Mouse (Mus musculus): ENCODE measurements around the gene Ghrl. TPM values are rescaled to one million over a fixed set of nuclear protein-coding genes. Genes with fewer than 3 reads are reported as not detected.

Ghrl gene
- total RNA-seq, 4 experiments from 2014 or later = not detected

GRCm38 (mm10) chr6:113669821-113670220 is 49.9 kb downstream of the Ghrl start:
- DNase-seq (ENCODE audit: low spot score in 2 of 2) = no peak

GRCm38 (mm10) chr6:113668287-113669154 is 51.2 kb downstream of the Ghrl start:
- DNase-seq (ENCODE audit: low spot score in 2 of 2) = no peak

- no peak for DNase-seq (ENCODE audit: low spot score in 2 of 2)
Observed at GRCm38 (mm10) chr6:113667611-113668122, 52.0 kb downstream of the Ghrl start.

Small RNAs within 50 kb of the gene (microRNA-seq; reads per million reads assigned to microRNA genes)
- 0.66 to 1.7 reads per million in 2 experiments for gene Mir7042

Other genes starting within 250 kb of the Ghrl start
- 1 to 10 TPM; 5.2 to 8.3 (median 5.6) TPM for gene Il17rc, start 248.5 kb downstream of the Ghrl start, total RNA-seq (2022)
- 100 to 1,000 TPM in 3 of 4 experiments, 10 to 100 TPM in 1; 99.3 to 110 (median 105) TPM for gene Creld1, start 236.6 kb downstream of the Ghrl start, total RNA-seq (2022)
- 10 to 100 TPM; 49.5 to 55.2 (median 53.5) TPM for gene Prrt3, start 217.9 kb downstream of the Ghrl start, total RNA-seq (2022)
- 10 to 100 TPM; 67.2 to 73.2 (median 69.3) TPM for gene Emc3, start 188.2 kb downstream of the Ghrl start, total RNA-seq (2022)
- gene Fancd2, start 188.2 kb downstream of the Ghrl start, total RNA-seq (2022) = 1 to 10 TPM; 1.7 to 3.3 (median 2.5) TPM
- under 1 TPM in 1 of 4 experiments, not detected in 3; 0.36 TPM for gene Fancd2os, start 119.2 kb downstream of the Ghrl start, total RNA-seq (2022)
- 100 to 1,000 TPM; 217 to 234 (median 227) TPM for gene Brk1, start 115.1 kb downstream of the Ghrl start, total RNA-seq (2022)
- gene Vhl, start 95.9 kb downstream of the Ghrl start, total RNA-seq (2022) = 10 to 100 TPM; 38.6 to 49.8 (median 41.2) TPM
- 10 to 100 TPM; 20.9 to 28.8 (median 24.0) TPM for gene Irak2, start 81.4 kb downstream of the Ghrl start, total RNA-seq (2022)
- gene Tatdn2, start 22.8 kb downstream of the Ghrl start, total RNA-seq (2022) = 10 to 100 TPM; 70.4 to 85.5 (median 78.8) TPM
- 10 to 100 TPM; 62.3 to 72.8 (median 68.6) TPM for gene Sec13, start 20.9 kb upstream of the Ghrl start, total RNA-seq (2022)

Measured in left cerebral cortex, adult 8-10 months (tissue).